Mouse (Mus musculus) intestine, embryonic 14.5 days (tissue): Measurements from ENCODE around the gene Tppp3. TPM values are rescaled to one million over a fixed set of nuclear protein-coding genes. Genes with fewer than 3 reads are reported as not detected.

Experiments
- ATAC-seq: fragments of 200-750 bp; cut with Nextera tagmentation; replicated peaks from 2 replicates; pipeline ENCODE4 v1.8.0; 2017; ENCODE audit warnings: low read depth, moderate number of reproducible peaks, moderate TSS enrichment, moderate library complexity; ENCODE audit not compliant: low FRiP score, low TSS enrichment
- DNase-seq: peaks from one replicate; pipeline ENCODE4 v3.0.0-alpha.2; 2018; ENCODE audit warnings: low spot score
- H3K27ac ChIP-seq: fragments of 300-500 bp; sonication (generic); 2 replicates; pipeline ENCODE4 v1.5.1; 2014; ENCODE audit warnings: low read depth, mild to moderate bottlenecking, control low read depth
- H3K27me3 ChIP-seq: fragments of 300-500 bp; sonication (generic); replicated peaks from 2 replicates; pipeline ENCODE4 v1.6.1; 2014; ENCODE audit warnings: low read length, control low read depth; ENCODE audit not compliant: control insufficient read depth, insufficient read depth
- H3K36me3 ChIP-seq: fragments of 300-500 bp; sonication (generic); 2 replicates; pipeline ENCODE4 v1.6.1; 2014; ENCODE audit warnings: low read length, control low read depth; ENCODE audit not compliant: control insufficient read depth, insufficient read depth
- H3K4me1 ChIP-seq: fragments of 300-500 bp; sonication (generic); replicated peaks from 2 replicates; pipeline ENCODE4 v1.6.1; 2014; ENCODE audit warnings: low read length, control low read depth, mixed read lengths; ENCODE audit not compliant: control insufficient read depth, insufficient read depth
- H3K4me2 ChIP-seq: fragments of 300-500 bp; sonication (generic); 2 replicates; pipeline ENCODE4 v1.6.1; 2014; ENCODE audit warnings: low read length
- H3K4me3 ChIP-seq: fragments of 300-500 bp; sonication (generic); 2 replicates; pipeline ENCODE4 v1.5.1; 2014; ENCODE audit warnings: low read depth, low read length, control low read depth, mixed read lengths
- H3K9ac ChIP-seq: fragments of 300-500 bp; sonication (generic); 2 replicates; pipeline ENCODE4 v1.6.1; 2014; ENCODE audit warnings: mild to moderate bottlenecking, low read length
- H3K9me3 ChIP-seq: fragments of 300-500 bp; sonication (generic); 2 replicates; pipeline ENCODE4 v1.6.1; 2016; ENCODE audit warnings: low read length, control low read depth; ENCODE audit not compliant: control insufficient read depth
- WGBS: fragments of 180-500 bp; shearing (Covaris S2); extraction: QIAGEN DNeasy Blood & Tissue Kit; methylation state at CpG from one replicate; pipeline ENCODE4 v1.1.7; 2014; 5-methylcytosine and 5-hydroxymethylcytosine counted together
- polyA plus RNA-seq: library from polyadenylated mRNA; unstranded; fragments of >200 nt; fragmentation: Nextera tagmentation; extraction: Ambion mirVana; gene quantifications from 2 replicates; pipeline ENCODE4 v1.2.1, GENCODE M21; 2014

The Tppp3 gene
- polyA plus RNA-seq, 1 experiment from 2014 or later = 36.2 TPM

DNA sequence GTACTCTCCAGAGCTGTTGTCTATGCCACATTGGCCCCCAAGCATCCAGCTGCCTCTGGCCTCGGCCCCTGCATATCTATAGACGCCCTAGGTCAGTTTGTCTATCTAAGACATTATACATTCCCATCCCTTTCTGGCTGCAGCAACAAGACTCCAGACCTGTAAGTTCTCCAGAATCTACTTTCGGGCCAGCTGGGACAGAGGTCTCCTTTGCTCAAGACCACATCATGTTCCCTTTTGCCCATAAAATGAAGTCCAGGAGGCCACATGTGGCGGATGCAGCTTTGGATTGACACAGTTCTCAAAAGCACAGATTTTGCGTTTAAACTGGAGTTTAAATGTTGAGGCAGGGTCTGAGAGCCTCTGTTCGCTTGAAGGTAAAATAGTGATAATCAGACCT lies 42.9 kb upstream of the Tppp3 start:
- DNase-seq (no peak), ATAC-seq (no peak)
- peaks cover 11% of the 10 kb centered on the region; the same call in 1 of the 2 replicates for H3K4me1 ChIP-seq
- no peak overlapping the region for H3K27ac ChIP-seq
- 0 out of 2 replicates have a peak, but pooled peaks cover 3% of the 10 kb centered on the region for H3K27me3 ChIP-seq
- no peak overlapping the region for H3K4me2 ChIP-seq
- H3K4me3 ChIP-seq = no peak overlapping the region
- H3K9me3 ChIP-seq = no peaks in the 10 kb centered on the region
- H3K36me3 ChIP-seq = no peaks in the 10 kb centered on the region
- H3K9ac ChIP-seq = no peak overlapping the region
- 86% methylated on average over 6 of the region's 6 CpGs for WGBS

DNA sequence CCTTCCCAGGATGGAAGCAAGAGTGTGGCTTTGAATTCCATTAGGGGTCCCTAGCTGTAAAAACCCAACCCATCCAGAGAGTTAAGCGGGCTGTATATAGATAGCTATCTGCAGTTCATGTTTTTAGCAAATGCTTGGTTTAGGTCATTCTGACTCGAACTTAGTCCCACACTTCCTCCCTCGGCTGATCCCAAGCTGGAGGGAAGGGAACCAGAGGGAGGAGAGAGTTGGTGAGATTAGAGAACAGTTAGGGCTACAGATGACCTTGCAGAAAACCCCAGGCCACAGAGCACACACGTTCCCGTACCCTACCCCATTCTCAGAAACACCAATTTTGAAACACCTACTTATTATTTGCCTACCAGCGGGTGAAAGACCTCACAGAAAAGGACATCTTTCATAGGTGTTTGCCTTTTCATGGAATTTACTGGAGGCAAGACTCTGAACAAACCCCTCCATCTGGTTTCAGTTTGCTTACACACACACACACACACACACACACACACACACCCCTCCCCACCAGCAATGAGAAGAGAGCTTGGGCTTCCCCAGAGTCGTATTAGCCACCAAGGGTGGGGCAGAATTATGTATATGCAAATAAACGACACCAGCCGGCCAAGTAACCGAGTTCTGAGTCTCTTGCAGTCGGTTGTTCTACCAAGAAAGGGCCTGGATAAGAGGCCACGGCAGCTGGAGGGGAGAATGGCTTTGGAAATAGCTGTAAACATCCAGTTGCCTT lies 38.8 kb upstream of the Tppp3 start:
- Histone ChIP-seq H3K36me3 (no peaks in the 10 kb centered on the region), H3K9me3 (no peaks in the 10 kb centered on the region), H3K4me1 (no peaks in the 10 kb centered on the region), H3K9ac (no peak overlapping the region), H3K4me3 (no peak overlapping the region), H3K27ac (no peak overlapping the region), H3K27me3 (no peaks in the 10 kb centered on the region), H3K4me2 (no peak overlapping the region)
- 40% methylated on average over 12 of the region's 12 CpGs for WGBS
- DNase-seq = no peak
- ATAC-seq = no peak

GRCm38 (mm10) chr8:105508758-105509157 lies 37.4 kb upstream of the Tppp3 start:
- 50% methylated on average over 2 of the region's 2 CpGs for WGBS
- no peaks in the 10 kb centered on the region for H3K9me3 ChIP-seq
- H3K4me1 ChIP-seq = no peaks in the 10 kb centered on the region
- H3K9ac ChIP-seq = no peak overlapping the region
- H3K36me3 ChIP-seq = no peaks in the 10 kb centered on the region
- H3K4me3 ChIP-seq = no peak overlapping the region
- no peak overlapping the region for H3K4me2 ChIP-seq
- ATAC-seq = no peak
- H3K27me3 ChIP-seq = no peaks in the 10 kb centered on the region
- no peak overlapping the region for H3K27ac ChIP-seq
- DNase-seq = no peak

GRCm38 (mm10) chr8:105506977-105507376 lies 35.7 kb upstream of the Tppp3 start:
- Histone ChIP-seq H3K9me3 (no peaks in the 10 kb centered on the region), H3K27me3 (no peaks in the 10 kb centered on the region), H3K4me2 (no peak overlapping the region), H3K27ac (no peak overlapping the region), H3K4me3 (no peak overlapping the region), H3K36me3 (no peaks in the 10 kb centered on the region), H3K4me1 (no peaks in the 10 kb centered on the region), H3K9ac (no peak overlapping the region)
- WGBS = 57% methylated on average over 6 of the region's 6 CpGs
- DNase-seq (no peak), ATAC-seq (no peak)

DNA sequence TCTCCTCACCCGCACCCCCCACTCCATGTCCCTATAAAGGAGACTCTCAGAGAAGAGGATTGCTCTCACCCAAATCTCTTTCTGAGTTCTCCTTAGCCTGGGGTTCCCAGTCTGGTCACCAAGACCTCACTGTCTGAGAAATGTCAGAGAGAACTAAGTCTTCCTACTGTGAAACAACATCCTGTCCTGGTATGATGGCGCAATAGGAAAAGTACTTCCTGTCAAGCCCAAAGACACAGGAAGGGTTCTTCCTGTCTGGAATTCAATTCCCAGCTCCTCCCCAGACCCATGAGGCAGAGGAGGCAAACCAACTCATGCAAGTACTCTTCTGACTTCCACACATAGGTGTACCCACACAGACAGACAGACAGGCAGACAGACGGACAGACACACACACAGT lies 33.3 kb upstream of the Tppp3 start:
- H3K9ac ChIP-seq = no peak overlapping the region
- H3K4me1 ChIP-seq = no peaks in the 10 kb centered on the region
- no peak overlapping the region for H3K4me3 ChIP-seq
- DNase-seq = no peak
- no peaks in the 10 kb centered on the region for H3K27me3 ChIP-seq
- no peak overlapping the region for H3K27ac ChIP-seq
- WGBS = 91% methylated on average over 3 of the region's 3 CpGs
- no peaks in the 10 kb centered on the region for H3K9me3 ChIP-seq
- H3K4me2 ChIP-seq = no peak overlapping the region
- H3K36me3 ChIP-seq = no peaks in the 10 kb centered on the region
- no peak for ATAC-seq

- Histone ChIP-seq H3K4me1 (peaks cover 12% of the 10 kb centered on the region; the same call in 1 of the 2 replicates), H3K4me2 (no peak overlapping the region), H3K27me3 (no peaks in the 10 kb centered on the region), H3K4me3 (no peak overlapping the region), H3K9ac (no peak overlapping the region), H3K9me3 (no peaks in the 10 kb centered on the region), H3K27ac (no peak overlapping the region), H3K36me3 (no peaks in the 10 kb centered on the region)
- ATAC-seq (no peak), DNase-seq (no peak)
- 68% methylated on average over 12 of the region's 12 CpGs for WGBS
Observed at GRCm38 (mm10) chr8:105499787-105500186, 28.5 kb upstream of the Tppp3 start.

DNA sequence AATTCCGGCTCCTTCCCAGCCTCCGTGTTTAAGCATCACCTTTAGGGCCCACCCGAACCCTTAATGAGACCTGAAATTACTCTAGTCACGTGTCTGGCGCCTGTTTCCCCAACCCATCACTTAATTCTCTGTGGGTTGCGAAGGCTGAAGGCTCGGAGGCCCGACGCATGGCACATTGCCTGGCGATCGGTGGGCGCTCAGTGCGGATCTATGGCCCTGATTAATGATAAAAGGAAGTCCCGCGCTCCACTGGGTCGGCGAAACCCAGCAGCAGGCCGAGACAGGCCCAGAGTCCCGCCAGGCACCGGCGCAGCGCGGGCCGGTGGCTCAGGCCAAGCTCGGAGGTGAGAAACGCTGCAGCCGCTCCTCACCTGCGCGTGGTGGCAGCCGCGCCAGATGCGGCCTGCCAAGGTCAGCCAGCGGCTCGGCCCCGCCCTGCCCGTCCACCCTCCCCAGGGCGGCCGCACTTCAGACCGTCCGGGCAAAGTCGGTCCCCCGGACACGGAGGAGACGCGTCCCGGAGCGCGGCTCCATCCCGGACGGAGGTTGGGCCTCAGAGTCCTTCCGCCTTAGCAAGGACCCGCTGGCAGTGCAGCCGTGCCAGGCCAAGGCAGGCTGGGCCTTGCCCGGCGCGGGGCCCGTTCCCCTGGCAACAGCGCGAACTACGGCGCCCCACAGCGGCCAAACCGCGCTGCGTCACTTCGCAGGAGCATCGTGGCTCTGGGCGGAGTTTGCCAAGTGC lies 25.3 kb upstream of the Tppp3 start, which contains the start of gene Zdhhc1:
TSS of gene Zdhhc1 (minus strand) at position 464 of the 742 bp plus-strand sequence.
- peak within 1 kb of the TSS; percentile 88 for H3K4me3 ChIP-seq
- H3K4me2 ChIP-seq = peak within 1 kb of the TSS; percentile 87
- peak within 1 kb of the TSS; percentile 91 for H3K9ac ChIP-seq
- H3K36me3 ChIP-seq = no peaks in the 10 kb centered on the region
- WGBS = 1% methylated on average over 64 of the region's 68 CpGs
- DNase-seq (peak; percentile 94), ATAC-seq (peak; percentile 83)
- 0 out of 2 replicates have a peak within 1 kb of the TSS, but pooled peaks have one; percentile 43 for H3K27ac ChIP-seq
- no peaks in the 10 kb centered on the region for H3K9me3 ChIP-seq
- peaks cover 16% of the 10 kb centered on the region; the same call in 1 of the 2 replicates for H3K4me1 ChIP-seq
- no peaks in the 10 kb centered on the region for H3K27me3 ChIP-seq

GRCm38 (mm10) chr8:105495350-105496302 lies 24.3 kb upstream of the Tppp3 start:
- H3K9ac ChIP-seq = peak overlapping the region; percentile 91
- no peaks in the 10 kb centered on the region for H3K9me3 ChIP-seq
- peak overlapping the region; percentile 87 for H3K4me2 ChIP-seq
- no peak for DNase-seq
- WGBS = 43% methylated on average over 17 of the region's 17 CpGs
- H3K4me1 ChIP-seq = peaks cover 16% of the 10 kb centered on the region; the same call in 1 of the 2 replicates
- no peak for ATAC-seq
- H3K4me3 ChIP-seq = peak overlapping the region; percentile 88
- no peaks in the 10 kb centered on the region for H3K36me3 ChIP-seq
- no peak overlapping the region for H3K27ac ChIP-seq
- H3K27me3 ChIP-seq = no peaks in the 10 kb centered on the region
